Mouse (Mus musculus) lung, postnatal 0 days (tissue): ENCODE measurements around the gene Map4k5.

Source experiments
- CTCF ChIP-seq: IDR thresholded peaks from 2 replicates; pipeline ENCODE4 v1.5.1; 2016; ENCODE audit warnings: antibody characterized with exemption, mild to moderate bottlenecking
- EP300 ChIP-seq: IDR thresholded peaks from 2 replicates; pipeline ENCODE4 v1.6.1; 2016; ENCODE audit warnings: antibody characterized with exemption, mild to moderate bottlenecking, control low read depth

DNA sequence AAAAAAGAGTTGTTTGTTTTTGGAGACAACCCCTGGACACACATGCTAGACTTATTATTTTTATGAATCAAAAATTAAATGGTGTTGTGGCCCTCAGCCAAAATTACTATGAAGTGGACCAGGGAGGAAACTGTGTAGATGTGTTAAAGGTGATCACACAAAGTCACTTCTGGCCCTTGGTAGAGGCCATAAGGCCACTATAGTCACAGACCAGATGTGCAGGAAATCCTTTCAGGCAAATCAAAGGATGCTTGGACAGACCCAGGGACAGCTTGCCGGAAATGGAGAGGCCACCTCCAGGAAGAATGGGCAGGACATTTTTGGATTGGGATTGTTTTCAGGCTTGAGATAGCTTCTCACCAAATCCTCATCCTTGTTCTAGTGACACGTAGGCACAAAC, 131.4 kb downstream of the Map4k5 start:
- TF ChIP-seq EP300 (no peak), CTCF (no peak)
